Mouse (Mus musculus) hindbrain, embryonic 10.5 days (tissue): ENCODE results near the gene 9230112D13Rik. TPM values are rescaled to one million over a fixed set of nuclear protein-coding genes. Genes with fewer than 3 reads are reported as not detected.

Experiments used
- DNase-seq: peaks from one replicate; pipeline ENCODE4 v3.0.0-alpha.2; 2017; ENCODE audit warnings: low spot score
- H3K27ac ChIP-seq: fragments of 300-500 bp; sonication (generic); 2 replicates; pipeline ENCODE4 v1.5.1; 2016; ENCODE audit warnings: mild to moderate bottlenecking, moderate library complexity
- H3K27me3 ChIP-seq: fragments of 300-500 bp; sonication (generic); 2 replicates; pipeline ENCODE4 v1.6.1; 2016; ENCODE audit warnings: mild to moderate bottlenecking; ENCODE audit not compliant: poor library complexity, insufficient read depth, severe bottlenecking
- H3K36me3 ChIP-seq: fragments of 300-500 bp; sonication (generic); 2 replicates; pipeline ENCODE4 v1.6.1; 2016; ENCODE audit warnings: mild to moderate bottlenecking, moderate library complexity
- H3K4me1 ChIP-seq: fragments of 300-500 bp; sonication (generic); replicated peaks from 2 replicates; pipeline ENCODE4 v1.6.1; 2016; ENCODE audit warnings: mild to moderate bottlenecking
- H3K4me3 ChIP-seq: fragments of 300-500 bp; sonication (generic); 2 replicates; pipeline ENCODE4 v1.5.1; 2016; ENCODE audit warnings: mild to moderate bottlenecking, moderate library complexity
- H3K9me3 ChIP-seq: fragments of 300-500 bp; sonication (generic); 2 replicates; pipeline ENCODE4 v1.6.1; 2016; ENCODE audit warnings: mild to moderate bottlenecking, moderate library complexity
- WGBS: fragments of 180-500 bp; shearing (Covaris S2); methylation state at CpG from one replicate; pipeline ENCODE4 v1.1.7; 2016; 5-methylcytosine and 5-hydroxymethylcytosine counted together
- polyA plus RNA-seq: library from polyadenylated mRNA; unstranded; fragments of >200 nt; fragmentation: Nextera tagmentation; extraction: Ambion mirVana; gene quantifications from 2 replicates; pipeline ENCODE4 v1.2.1, GENCODE M21; 2016

The 9230112D13Rik gene
- polyA plus RNA-seq, 1 experiment from 2014 or later: not detected

- no peak for DNase-seq
- Histone ChIP-seq H3K27me3 (peaks cover 8% of the 10 kb centered on the region; the same call in 1 of the 2 replicates), H3K4me3 (no peak overlapping the region), H3K4me1 (no peaks in the 10 kb centered on the region), H3K27ac (no peak overlapping the region), H3K9me3 (peaks cover 10% of the 10 kb centered on the region; the same call in 1 of the 2 replicates), H3K36me3 (no peaks in the 10 kb centered on the region)
- WGBS: 82% methylated on average over 6 of the region's 6 CpGs
Observed at GRCm38 (mm10) chr14:34532536-34532935, 9.9 kb upstream of the 9230112D13Rik start.

- WGBS: 76% methylated on average over 8 of the region's 8 CpGs
- H3K36me3 ChIP-seq: no peaks in the 10 kb centered on the region
- H3K27me3 ChIP-seq: peaks cover 8% of the 10 kb centered on the region; the same call in 1 of the 2 replicates
- no peak for DNase-seq
- H3K4me3 ChIP-seq: no peak overlapping the region
- H3K27ac ChIP-seq: no peak overlapping the region
- peaks cover 10% of the 10 kb centered on the region; the same call in 1 of the 2 replicates for H3K9me3 ChIP-seq
- no peaks in the 10 kb centered on the region for H3K4me1 ChIP-seq
Observed at GRCm38 (mm10) chr14:34528804-34529203, 6.2 kb upstream of the 9230112D13Rik start.

DNA sequence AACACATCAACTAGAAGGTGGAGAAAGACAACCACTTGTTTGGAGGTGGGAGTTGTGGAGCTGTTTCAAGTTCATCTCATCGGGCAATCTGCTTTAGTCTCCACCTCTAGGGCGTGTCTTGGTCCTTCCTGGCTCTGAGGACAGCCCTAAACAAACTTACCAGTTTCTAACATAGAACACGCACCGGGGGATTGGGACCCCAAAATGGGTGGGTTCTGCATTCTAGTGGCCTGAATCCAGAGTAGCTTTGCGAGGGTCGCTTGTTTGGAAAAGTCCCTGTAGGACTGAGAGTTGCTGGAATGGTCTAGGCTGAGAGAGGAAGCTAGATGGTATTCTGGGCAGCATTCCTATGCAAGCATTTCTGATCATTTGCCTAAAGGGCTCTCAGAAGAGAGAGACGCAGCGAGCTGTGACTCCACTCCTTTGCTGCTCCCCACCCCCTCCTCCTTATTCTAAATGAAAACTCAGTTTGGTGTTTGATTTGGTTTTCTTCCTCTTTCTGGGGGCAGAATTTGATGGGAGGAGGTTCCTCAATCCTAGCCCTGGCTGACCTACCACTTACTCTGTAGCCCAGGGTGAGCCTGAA, 4.5 kb downstream of the 9230112D13Rik start:
- DNase-seq: no peak
- Histone ChIP-seq H3K27me3 (no peaks in the 10 kb centered on the region), H3K4me3 (no peak overlapping the region), H3K4me1 (no peaks in the 10 kb centered on the region), H3K27ac (no peak overlapping the region), H3K36me3 (no peaks in the 10 kb centered on the region), H3K9me3 (no peaks in the 10 kb centered on the region)
- 84% methylated on average over 8 of the region's 8 CpGs for WGBS

DNA sequence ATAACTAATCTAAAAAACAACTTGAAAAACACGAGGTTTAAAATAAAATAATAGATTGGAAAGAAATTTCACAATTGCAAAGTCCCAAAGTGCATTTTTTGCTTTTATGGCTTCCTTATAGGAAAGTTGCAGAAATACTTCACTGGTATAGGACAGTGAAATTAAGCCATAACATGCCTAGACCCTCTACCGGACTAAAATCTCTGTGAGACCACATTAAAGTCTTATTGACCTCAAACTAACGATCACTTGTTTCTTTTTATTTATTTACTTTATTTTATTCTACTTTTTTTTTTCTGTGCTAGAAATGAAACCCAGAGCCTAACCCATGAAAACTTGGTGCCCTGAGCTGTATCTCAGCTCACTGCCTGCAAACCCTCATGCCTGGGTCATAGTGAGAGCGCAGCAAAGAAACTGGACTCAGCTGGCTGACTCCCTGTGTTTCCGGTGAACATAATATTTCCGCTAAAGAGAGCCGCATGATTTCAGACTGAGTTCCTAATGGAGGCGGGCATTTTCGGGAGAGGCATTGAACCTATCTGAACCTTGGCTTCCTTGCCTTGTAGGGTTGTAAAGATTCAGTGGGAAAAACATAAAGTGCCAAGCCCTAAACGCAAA, 5.5 kb downstream of the 9230112D13Rik start:
- no peak overlapping the region for H3K27ac ChIP-seq
- H3K36me3 ChIP-seq: no peaks in the 10 kb centered on the region
- 91% methylated on average over 10 of the region's 10 CpGs for WGBS
- H3K4me1 ChIP-seq: no peaks in the 10 kb centered on the region
- no peak overlapping the region for H3K4me3 ChIP-seq
- no peaks in the 10 kb centered on the region for H3K9me3 ChIP-seq
- no peak for DNase-seq
- H3K27me3 ChIP-seq: no peaks in the 10 kb centered on the region

DNA sequence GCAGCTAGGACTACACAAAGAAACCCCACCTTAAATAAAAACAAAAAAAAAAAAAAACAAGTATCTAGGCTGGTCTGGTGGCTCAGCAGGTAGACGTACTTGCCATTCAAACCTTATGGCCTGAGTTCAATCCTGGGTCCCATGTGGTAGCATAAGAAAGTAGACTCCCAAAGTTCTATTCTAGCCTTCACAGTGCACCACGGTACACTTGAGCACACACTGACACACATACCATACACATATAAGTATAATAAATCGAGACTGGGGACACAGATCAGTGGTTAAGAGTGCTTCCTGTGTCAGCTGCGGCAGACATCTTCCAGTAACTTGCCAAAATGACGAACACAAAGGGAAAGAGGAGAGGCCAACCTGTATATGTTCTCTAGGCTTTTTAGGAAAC, 6.7 kb downstream of the 9230112D13Rik start:
- no peaks in the 10 kb centered on the region for H3K27me3 ChIP-seq
- DNase-seq: no peak
- no peaks in the 10 kb centered on the region for H3K9me3 ChIP-seq
- no peaks in the 10 kb centered on the region for H3K4me1 ChIP-seq
- H3K27ac ChIP-seq: no peak overlapping the region
- 91% methylated on average over 5 of the region's 5 CpGs for WGBS
- H3K36me3 ChIP-seq: no peaks in the 10 kb centered on the region
- no peak overlapping the region for H3K4me3 ChIP-seq

DNA sequence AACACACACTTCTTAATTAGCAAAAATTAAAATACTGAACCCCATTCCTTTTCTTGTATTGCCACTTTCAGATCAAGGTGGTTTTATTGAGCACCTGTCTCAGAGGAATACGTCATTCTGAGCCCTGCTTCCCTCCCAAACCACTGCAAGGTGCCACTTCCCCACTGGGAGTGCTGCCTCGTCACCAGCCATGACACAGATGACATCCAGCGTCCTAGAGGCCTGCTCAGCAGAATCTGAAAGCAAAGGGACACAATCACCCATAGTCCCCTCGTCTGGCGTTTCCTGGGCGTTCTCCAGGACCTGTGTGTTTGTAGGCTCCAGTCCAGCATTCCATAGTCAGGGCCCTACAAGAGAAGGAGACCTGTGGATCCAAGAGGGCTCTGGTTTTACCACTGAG, 8.5 kb downstream of the 9230112D13Rik start:
- Histone ChIP-seq H3K27ac (no peak overlapping the region), H3K9me3 (no peaks in the 10 kb centered on the region), H3K4me3 (no peak overlapping the region), H3K27me3 (no peaks in the 10 kb centered on the region), H3K36me3 (no peaks in the 10 kb centered on the region), H3K4me1 (no peaks in the 10 kb centered on the region)
- no peak for DNase-seq
- whole genome bisulfite sequencing: 50% methylated on average over 6 of the region's 6 CpGs

DNA sequence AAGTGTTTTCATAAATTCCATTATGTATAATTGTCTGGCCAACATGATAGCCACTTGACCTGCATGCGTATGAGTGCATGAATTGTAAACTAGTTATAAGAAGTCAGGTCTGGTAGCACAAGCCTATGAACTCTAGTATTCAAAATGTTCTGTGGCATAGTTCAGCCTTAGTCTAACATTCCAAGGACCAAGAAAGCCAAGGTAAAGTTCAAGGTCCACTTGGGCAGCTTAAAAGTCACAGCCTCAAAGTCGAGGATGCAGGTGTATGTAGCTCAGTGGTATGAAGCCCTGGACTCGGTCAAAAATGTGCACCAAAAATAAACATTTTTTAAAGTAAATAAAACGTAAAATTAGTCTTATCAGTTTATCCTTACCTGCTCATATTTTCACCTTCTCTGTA, 10.0 kb downstream of the 9230112D13Rik start:
- Histone ChIP-seq H3K27me3 (no peaks in the 10 kb centered on the region), H3K36me3 (no peaks in the 10 kb centered on the region), H3K4me1 (peaks cover 13% of the 10 kb centered on the region), H3K27ac (no peak overlapping the region), H3K9me3 (no peaks in the 10 kb centered on the region), H3K4me3 (no peak overlapping the region)
- no peak for DNase-seq
- 88% methylated on average over 4 of the region's 4 CpGs for whole genome bisulfite sequencing

DNA sequence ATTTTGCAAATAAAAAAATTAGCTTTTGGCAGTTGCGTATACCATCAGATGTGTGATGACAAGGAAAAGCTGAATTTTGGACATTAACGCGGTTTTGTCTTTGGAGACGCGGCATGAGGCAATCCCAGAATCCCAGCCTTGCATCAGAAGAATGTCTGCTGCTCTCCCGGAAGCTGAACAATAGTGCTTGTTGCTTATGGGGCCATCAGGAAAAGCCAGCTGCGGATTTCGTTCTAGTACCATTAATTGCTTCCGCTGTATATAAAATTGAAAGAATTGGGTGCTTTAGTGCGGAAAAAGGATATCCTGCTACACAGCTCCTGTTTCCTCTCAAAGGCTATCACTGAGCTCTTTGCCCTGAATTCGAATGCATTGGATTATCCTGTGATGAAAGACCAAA, 10.7 kb downstream of the 9230112D13Rik start:
- Histone ChIP-seq H3K9me3 (no peaks in the 10 kb centered on the region), H3K27me3 (no peaks in the 10 kb centered on the region), H3K4me3 (no peak overlapping the region), H3K4me1 (peaks cover 13% of the 10 kb centered on the region), H3K27ac (no peak overlapping the region), H3K36me3 (no peaks in the 10 kb centered on the region)
- 87% methylated on average over 11 of the region's 11 CpGs for WGBS
- no peak for DNase-seq

DNA sequence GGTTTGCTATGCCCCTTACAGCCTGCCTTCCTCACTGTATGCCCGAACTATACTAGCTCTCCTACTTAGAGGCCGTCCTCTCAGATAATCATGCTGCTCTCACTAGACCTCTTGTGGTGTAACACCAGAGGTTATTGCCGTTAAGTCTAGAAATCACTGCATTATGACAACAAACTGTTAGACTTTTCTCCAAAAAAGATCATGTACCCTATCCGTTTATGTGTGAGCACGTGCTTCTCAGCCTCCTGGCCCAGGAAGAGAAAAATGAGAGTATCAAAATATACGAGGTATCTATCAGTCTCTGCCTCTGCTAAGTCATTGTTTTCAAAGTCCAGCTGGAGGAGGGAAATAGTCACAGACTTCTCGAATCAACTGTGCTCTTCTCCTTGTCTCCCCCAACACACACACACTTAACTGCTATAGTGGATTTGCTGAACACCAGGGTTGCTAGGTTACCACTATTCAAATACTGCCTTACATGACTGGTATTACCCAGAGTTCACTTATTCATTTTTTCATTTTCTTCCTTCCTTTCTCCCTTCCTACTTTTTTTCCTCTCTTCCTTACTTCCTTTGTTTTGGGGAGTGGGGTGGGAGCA, 13.7 kb downstream of the 9230112D13Rik start:
- Histone ChIP-seq H3K36me3 (no peaks in the 10 kb centered on the region), H3K27ac (no peak overlapping the region), H3K4me3 (no peak overlapping the region), H3K9me3 (no peaks in the 10 kb centered on the region), H3K4me1 (peaks cover 17% of the 10 kb centered on the region), H3K27me3 (peaks cover 5% of the 10 kb centered on the region; the same call in 1 of the 2 replicates)
- no peak for DNase-seq
- 61% methylated on average over 7 of the region's 7 CpGs for WGBS

GRCm38 (mm10) chr14:34508187-34508840, 14.3 kb downstream of the 9230112D13Rik start:
- Histone ChIP-seq H3K27ac (no peak overlapping the region), H3K27me3 (peaks cover 5% of the 10 kb centered on the region; the same call in 1 of the 2 replicates), H3K36me3 (no peaks in the 10 kb centered on the region), H3K9me3 (no peaks in the 10 kb centered on the region), H3K4me3 (no peak overlapping the region), H3K4me1 (peaks cover 23% of the 10 kb centered on the region)
- WGBS: 65% methylated on average over 4 of the region's 4 CpGs
- no peak for DNase-seq

GRCm38 (mm10) chr14:34505309-34505708, 17.3 kb downstream of the 9230112D13Rik start:
- no peak overlapping the region for H3K4me3 ChIP-seq
- H3K9me3 ChIP-seq: no peaks in the 10 kb centered on the region
- H3K36me3 ChIP-seq: no peaks in the 10 kb centered on the region
- H3K27me3 ChIP-seq: peaks cover 5% of the 10 kb centered on the region; the same call in 1 of the 2 replicates
- 88% methylated on average over 7 of the region's 7 CpGs for WGBS
- no peak overlapping the region for H3K27ac ChIP-seq
- H3K4me1 ChIP-seq: peaks cover 30% of the 10 kb centered on the region
- DNase-seq: no peak

GRCm38 (mm10) chr14:34504377-34504776, 18.2 kb downstream of the 9230112D13Rik start:
- Histone ChIP-seq H3K9me3 (no peaks in the 10 kb centered on the region), H3K27me3 (peaks cover 5% of the 10 kb centered on the region; the same call in 1 of the 2 replicates)
- 88% methylated on average over 5 of the region's 5 CpGs for WGBS

DNA sequence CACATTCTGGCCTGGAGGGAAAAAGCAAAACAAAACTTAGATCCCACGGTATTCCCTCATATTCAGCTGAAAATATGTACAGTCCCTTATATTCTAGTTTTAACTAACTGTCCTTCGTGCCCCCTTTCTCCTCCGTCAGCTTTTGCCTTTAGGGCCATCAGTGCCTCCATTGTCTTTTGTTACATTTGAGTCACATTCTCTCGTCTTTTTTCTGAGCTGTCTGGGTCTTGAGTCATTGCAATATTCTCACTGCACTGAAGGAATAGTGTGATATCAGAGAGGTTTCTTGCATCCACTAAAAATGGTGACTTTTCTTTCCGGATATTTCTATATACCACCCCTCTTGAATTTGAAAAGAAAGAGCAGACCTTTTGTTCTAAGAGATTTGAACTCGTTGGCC, 18.8 kb downstream of the 9230112D13Rik start:
- 43% methylated on average over 6 of the region's 6 CpGs for WGBS
- peak overlapping the region; percentile 99; the same call in 1 of the 2 replicates for H3K27ac ChIP-seq
- no peaks in the 10 kb centered on the region for H3K9me3 ChIP-seq
- H3K4me3 ChIP-seq: peak overlapping the region; percentile 91
- H3K4me1 ChIP-seq: peaks cover 44% of the 10 kb centered on the region
- no peaks in the 10 kb centered on the region for H3K36me3 ChIP-seq
- H3K27me3 ChIP-seq: peaks cover 5% of the 10 kb centered on the region; the same call in 1 of the 2 replicates
- no peak for DNase-seq

More at GRCm38 (mm10) chr14:34504377-34504776, 18.2 kb downstream of the 9230112D13Rik start:
- Histone ChIP-seq H3K4me3 (no peak overlapping the region), H3K27ac (no peak overlapping the region), H3K36me3 (no peaks in the 10 kb centered on the region), H3K4me1 (peaks cover 39% of the 10 kb centered on the region)
- no peak for DNase-seq
